Mouse (Mus musculus) MEL (cell line): ENCODE results near the gene Kcnc4. TPM values are rescaled to one million over a fixed set of nuclear protein-coding genes. Genes with fewer than 3 reads are reported as not detected.

Source experiments
- DNase-seq: peaks from one replicate; pipeline ENCODE4 v3.0.0; 2011; ENCODE audit warnings: low read depth, low spot score
- H3K27ac ChIP-seq: 2 replicates; pipeline ENCODE4 v1.5.1; 2012; ENCODE audit warnings: low read depth, mild to moderate bottlenecking, control low read depth, low read length, moderate library complexity; ENCODE audit not compliant: control insufficient read depth
- H3K27me3 ChIP-seq, 2 experiments: fragments of 150-350 bp in 1 of 2; sonication (generic) in 1 of 2; 2 replicates each; pipeline ENCODE4 v1.6.1; 2012; ENCODE audit warnings: low read length in 2 of 2, mild to moderate bottlenecking in 2 of 2, improper control_type of control experiment in 1 of 2, moderate library complexity in 1 of 2; ENCODE audit not compliant: insufficient read depth in 2 of 2, control insufficient read depth in 1 of 2
- H3K36me3 ChIP-seq, 2 experiments: 2 replicates each; pipeline ENCODE4 v1.6.1; 2012 to 2014; ENCODE audit warnings: low read length in 2 of 2, improper control_type of control experiment in 1 of 2, inconsistent platforms in 1 of 2, mild to moderate bottlenecking in 1 of 2; ENCODE audit not compliant: insufficient read depth in 2 of 2, control insufficient read depth in 1 of 2
- H3K4me1 ChIP-seq, 2 experiments: fragments of 150-350 bp in 1 of 2; sonication (generic) in 1 of 2; 2 replicates each; pipeline ENCODE4 v1.6.1; 2012; ENCODE audit warnings: low read length in 2 of 2, improper control_type of control experiment in 1 of 2, mild to moderate bottlenecking in 1 of 2; ENCODE audit not compliant: insufficient read depth in 2 of 2, control insufficient read depth in 1 of 2
- H3K4me3 ChIP-seq, 2 experiments: fragments of 150-350 bp in 1 of 2; sonication (generic) in 1 of 2; 2 replicates each; pipeline ENCODE4 v1.5.1; 2012; ENCODE audit warnings: low read depth in 2 of 2, low read length in 2 of 2, mild to moderate bottlenecking in 2 of 2, moderate library complexity in 2 of 2, control low read depth in 1 of 2, improper control_type of control experiment in 1 of 2; ENCODE audit not compliant: control insufficient read depth in 1 of 2, insufficient read depth in 1 of 2
- H3K79me2 ChIP-seq: 2 replicates; pipeline ENCODE4 v1.6.1; 2012; ENCODE audit warnings: mild to moderate bottlenecking, low read length, moderate library complexity; ENCODE audit not compliant: control insufficient read depth, poor library complexity, insufficient read depth
- H3K9ac ChIP-seq: 2 replicates; pipeline ENCODE4 v1.6.1; 2012; ENCODE audit warnings: low read depth, mild to moderate bottlenecking, control low read depth, low read length, moderate library complexity; ENCODE audit not compliant: control insufficient read depth, poor library complexity, severe bottlenecking
- H3K9me3 ChIP-seq: fragments of 150-350 bp; sonication (generic); replicated peaks from 2 replicates; pipeline ENCODE4 v1.6.1; 2012; ENCODE audit warnings: mild to moderate bottlenecking, low read length, improper control_type of control experiment, moderate library complexity; ENCODE audit not compliant: insufficient read depth
- CHD2 ChIP-seq: IDR thresholded peaks from 2 replicates; pipeline ENCODE4 v1.6.1; 2011; ENCODE audit warnings: low read length, improper control_type of control experiment
- CTCF ChIP-seq, 3 experiments: IDR thresholded peaks in 2 of 3; conservative IDR thresholded peaks in 1 of 3; 2 replicates each; pipeline ENCODE4 v1.5.1; 2011 to 2012; ENCODE audit warnings: low read length in 3 of 3, low read depth in 2 of 3, mild to moderate bottlenecking in 2 of 3, improper control_type of control experiment in 1 of 3, inconsistent platforms in 1 of 3, mixed read lengths in 1 of 3, moderate library complexity in 1 of 3; ENCODE audit not compliant: control insufficient read depth in 1 of 3, insufficient read depth in 1 of 3, poor library complexity in 1 of 3, severe bottlenecking in 1 of 3
- E2F4 ChIP-seq: IDR thresholded peaks from 2 replicates; pipeline ENCODE4 v1.6.1; 2011; ENCODE audit warnings: low read depth, low read length, improper control_type of control experiment, borderline replicate concordance
- EP300 ChIP-seq, 2 experiments: IDR thresholded peaks; 2 replicates each; pipeline ENCODE4 v1.6.1; 2011; ENCODE audit warnings: improper control_type of control experiment in 2 of 2, low read length in 2 of 2, low read depth in 1 of 2, mild to moderate bottlenecking in 1 of 2
- ETS1 ChIP-seq: IDR thresholded peaks from 2 replicates; pipeline ENCODE4 v1.6.1; 2012; ENCODE audit warnings: low read depth, mild to moderate bottlenecking, inconsistent platforms, low read length, improper control_type of control experiment, moderate library complexity
- GABPA ChIP-seq: IDR thresholded peaks from 2 replicates; pipeline ENCODE4 v1.6.1; 2012; ENCODE audit warnings: low read depth, mild to moderate bottlenecking, inconsistent platforms, low read length, improper control_type of control experiment, moderate library complexity
- JUND ChIP-seq: IDR thresholded peaks from 2 replicates; pipeline ENCODE4 v1.6.1; 2011; ENCODE audit warnings: low read depth, mild to moderate bottlenecking, improper control_type of control experiment, low read length
- KAT2A ChIP-seq: conservative IDR thresholded peaks from 2 replicates; pipeline ENCODE4 v1.6.1; 2012; ENCODE audit warnings: low read depth, low read length, improper control_type of control experiment, inconsistent platforms
- MAFK ChIP-seq: IDR thresholded peaks from 2 replicates; pipeline ENCODE4 v1.6.1; 2011; ENCODE audit warnings: low read depth, mild to moderate bottlenecking, low read length, improper control_type of control experiment, borderline replicate concordance
- MAX ChIP-seq: IDR thresholded peaks from 2 replicates; pipeline ENCODE4 v1.6.1; 2011; ENCODE audit warnings: low read length, improper control_type of control experiment
- MAZ ChIP-seq: IDR thresholded peaks from 2 replicates; pipeline ENCODE4 v1.6.1; 2012; ENCODE audit warnings: low read depth, mild to moderate bottlenecking, inconsistent platforms, low read length, improper control_type of control experiment
- MXI1 ChIP-seq: IDR thresholded peaks from 2 replicates; pipeline ENCODE4 v1.6.1; 2011; ENCODE audit warnings: mild to moderate bottlenecking, low read depth, low read length, improper control_type of control experiment
- MYB ChIP-seq: IDR thresholded peaks from 2 replicates; pipeline ENCODE4 v1.6.1; 2011; ENCODE audit warnings: mild to moderate bottlenecking, low read depth, low read length, improper control_type of control experiment
- MYC ChIP-seq: IDR thresholded peaks from 2 replicates; pipeline ENCODE4 v1.6.1; 2011; ENCODE audit warnings: low read depth, mild to moderate bottlenecking, low read length, improper control_type of control experiment, moderate library complexity
- NELFE ChIP-seq: IDR thresholded peaks from 2 replicates; pipeline ENCODE4 v1.6.1; 2011; ENCODE audit warnings: low read depth, low read length, improper control_type of control experiment
- NRF1 ChIP-seq: IDR thresholded peaks from 2 replicates; pipeline ENCODE4 v1.6.1; 2014; ENCODE audit warnings: low read depth, mild to moderate bottlenecking, inconsistent platforms, low read length, improper control_type of control experiment, moderate library complexity; ENCODE audit not compliant: poor library complexity, insufficient read depth, severe bottlenecking
- POLR2AphosphoS2 ChIP-seq: IDR thresholded peaks from 2 replicates; pipeline ENCODE4 v1.6.1; 2011; ENCODE audit warnings: low read length, improper control_type of control experiment
- RCOR1 ChIP-seq: IDR thresholded peaks from 2 replicates; pipeline ENCODE4 v1.6.1; 2012; ENCODE audit warnings: low read depth, mild to moderate bottlenecking, inconsistent platforms, low read length, improper control_type of control experiment
- TAL1 ChIP-seq: IDR thresholded peaks from 2 replicates; pipeline ENCODE4 v1.6.1; 2012; ENCODE audit warnings: mild to moderate bottlenecking, inconsistent platforms, low read length, moderate library complexity, mixed read lengths
- USF1 ChIP-seq: IDR thresholded peaks from 2 replicates; pipeline ENCODE4 v1.6.1; 2014; ENCODE audit warnings: low read depth, mild to moderate bottlenecking, inconsistent platforms, low read length, improper control_type of control experiment, moderate library complexity
- ZC3H11A ChIP-seq: IDR thresholded peaks from 2 replicates; pipeline ENCODE4 v1.6.1; 2012; ENCODE audit warnings: low read depth, mild to moderate bottlenecking, inconsistent platforms, low read length, improper control_type of control experiment
- ZKSCAN1 ChIP-seq: IDR thresholded peaks from 2 replicates; pipeline ENCODE4 v1.6.1; 2012; ENCODE audit warnings: low read depth, mild to moderate bottlenecking, inconsistent platforms, low read length, improper control_type of control experiment, moderate library complexity
- ZNF384 ChIP-seq: IDR thresholded peaks from 2 replicates; pipeline ENCODE4 v1.6.1; 2012; ENCODE audit warnings: low read depth, mild to moderate bottlenecking, inconsistent platforms, low read length, improper control_type of control experiment
- polyA plus RNA-seq, 2 experiments: library from polyadenylated mRNA; stranded (reverse) in 1 of 2; unstranded in 1 of 2; fragments of >175 nt in 1 of 2; fragments of >200 nt in 1 of 2; gene quantifications; 2 replicates each; pipeline versions ENCODE4 v1.2.1 to v1.2.4; 2012; ENCODE audit warnings: low replicate concordance in 2 of 2, low read depth in 1 of 2; ENCODE audit not compliant: insufficient read length in 2 of 2, insufficient read depth in 1 of 2, missing spikeins in 1 of 2
- total RNA-seq: library from RNA; depleted of rRNA; stranded (reverse); fragments of 300-350 nt; gene quantifications from 2 replicates; pipeline ENCODE4 v1.2.3, GENCODE M21; 2012

Gene Kcnc4
- total and polyA plus RNA-seq, 3 experiments: not detected

DNA sequence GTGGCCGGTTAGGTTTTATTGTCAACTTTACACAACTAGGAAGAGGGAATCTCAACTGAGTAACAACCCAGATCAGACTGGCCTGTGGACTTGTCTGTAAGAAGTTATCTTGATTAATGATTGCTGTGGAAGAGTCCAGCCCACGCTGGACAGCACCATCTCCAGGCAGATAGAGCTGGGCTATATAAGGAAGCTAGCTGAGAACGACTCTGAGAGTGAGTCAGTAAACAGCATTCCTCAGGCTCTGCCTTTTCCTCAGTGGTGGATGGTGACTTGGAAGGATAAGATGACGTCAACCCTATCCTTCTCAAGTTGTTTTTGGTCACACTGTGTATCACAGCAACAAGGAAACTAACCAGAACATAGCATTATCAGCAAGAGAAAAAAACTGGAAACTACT is 29.3 kb upstream of the Kcnc4 start:
- H3K4me1 ChIP-seq: no peaks in the 10 kb centered on the region
- no peak for TF ChIP-seq MYC
- no peak for TF ChIP-seq USF1
- no peak for TF ChIP-seq ZKSCAN1
- TF ChIP-seq ETS1: no peak
- no peak for TF ChIP-seq MAX
- no peak for TF ChIP-seq POLR2AphosphoS2
- TF ChIP-seq TAL1: no peak
- TF ChIP-seq ZC3H11A: no peak
- TF ChIP-seq MYB: no peak
- TF ChIP-seq KAT2A: no peak
- no peak for TF ChIP-seq MAZ
- no peak for TF ChIP-seq GABPA
- TF ChIP-seq EP300 (IDR thresholded peaks at IDR 0.05; ENCODE audit: low read depth in 1 of 2, low read length in 2 of 2): no peak
- no peak for TF ChIP-seq E2F4
- H3K27me3 ChIP-seq: peaks cover 6 to 15% of the 10 kb centered on the region in 2 experiments
- DNase-seq: no peak
- no peak overlapping the region for H3K27ac ChIP-seq
- H3K36me3 ChIP-seq: no peaks in the 10 kb centered on the region
- H3K4me3 ChIP-seq: no peak overlapping the region
- H3K9ac ChIP-seq: no peak overlapping the region
- H3K9me3 ChIP-seq: no peaks in the 10 kb centered on the region
- H3K79me2 ChIP-seq: no peaks in the 10 kb centered on the region

DNA sequence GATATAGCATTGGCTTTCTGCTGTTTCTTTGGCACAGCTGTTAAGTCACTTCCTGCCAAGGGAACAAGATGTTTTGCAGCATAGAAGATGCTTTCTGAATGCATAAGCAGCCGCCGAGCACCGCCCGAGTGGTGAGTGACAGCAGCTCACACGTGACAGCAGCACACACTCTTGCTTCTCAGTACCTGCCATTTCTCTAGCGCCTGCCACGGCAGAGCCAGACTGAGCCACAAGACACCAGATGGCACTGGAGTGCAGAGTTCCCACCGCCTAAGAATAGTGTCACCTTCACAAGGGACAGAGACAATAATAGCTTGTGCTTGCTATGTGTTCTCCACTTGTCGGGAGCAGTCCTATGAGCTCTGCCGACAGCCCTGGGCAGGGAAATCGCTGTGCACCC is 23.9 kb upstream of the Kcnc4 start:
- H3K4me3 ChIP-seq: no peak overlapping the region
- H3K27ac ChIP-seq: no peak overlapping the region
- H3K4me1 ChIP-seq: no peaks in the 10 kb centered on the region
- peaks cover 2 to 14% of the 10 kb centered on the region in 2 experiments; a peak in 3 of 4 replicates for H3K27me3 ChIP-seq
- H3K36me3 ChIP-seq: no peaks in the 10 kb centered on the region
- no peak for DNase-seq
- no peak overlapping the region for H3K9ac ChIP-seq
- H3K9me3 ChIP-seq: no peaks in the 10 kb centered on the region
- no peak for TF ChIP-seq ZKSCAN1
- no peak for TF ChIP-seq MAFK
- no peak for TF ChIP-seq POLR2AphosphoS2
- TF ChIP-seq NELFE: no peak
- TF ChIP-seq ZNF384: no peak
- TF ChIP-seq CTCF (IDR thresholded peaks at IDR 0.05 in 2 of 3, conservative IDR thresholded peaks at IDR 0.05 in 1 of 3; ENCODE audit: control insufficient read depth in 1 of 3, insufficient read depth in 1 of 3, low read depth in 2 of 3, low read length in 3 of 3, poor library complexity in 1 of 3, severe bottlenecking in 1 of 3): no peak
- TF ChIP-seq MXI1: no peak
- TF ChIP-seq MAZ: no peak
- no peak for TF ChIP-seq MYB
- TF ChIP-seq E2F4: no peak
- no peak for TF ChIP-seq CHD2
- no peak for TF ChIP-seq NRF1
- TF ChIP-seq TAL1: no peak
- no peak for TF ChIP-seq RCOR1
- TF ChIP-seq JUND: no peak
- TF ChIP-seq GABPA: no peak
- H3K79me2 ChIP-seq: no peaks in the 10 kb centered on the region
